Mouse (Mus musculus) liver, adult 2 months (tissue): ENCODE measurements around the gene Ubtd2. TPM values are rescaled to one million over a fixed set of nuclear protein-coding genes. Genes with fewer than 3 reads are reported as not detected.

Source experiments
- DNase-seq: peaks from one replicate; pipeline ENCODE4 v3.0.0-alpha.2; 2011; ENCODE audit warnings: low read depth, low spot score; ENCODE audit errors: extremely low read depth
- H3K27ac ChIP-seq: fragments of 200-500 bp; replicated peaks from 2 replicates; pipeline ENCODE4 v1.5.1; 2012; ENCODE audit warnings: low read depth, mild to moderate bottlenecking, control low read depth, inconsistent platforms, low read length; ENCODE audit not compliant: insufficient read depth
- H3K27me3 ChIP-seq: fragments of 200-500 bp; 2 replicates; pipeline ENCODE4 v1.6.1; 2012; ENCODE audit warnings: mild to moderate bottlenecking, moderate library complexity, low read length, inconsistent platforms; ENCODE audit not compliant: control insufficient read depth, insufficient read depth
- H3K36me3 ChIP-seq: fragments of 200-500 bp; 2 replicates; pipeline ENCODE4 v1.6.1; 2012; ENCODE audit warnings: low read length, inconsistent platforms; ENCODE audit not compliant: control insufficient read depth, insufficient read depth
- H3K4me1 ChIP-seq: fragments of 200-500 bp; 2 replicates; pipeline ENCODE4 v1.6.1; 2011; ENCODE audit warnings: low read length; ENCODE audit not compliant: control insufficient read depth, insufficient read depth
- H3K4me3 ChIP-seq: fragments of 200-500 bp; 2 replicates; pipeline ENCODE4 v1.5.1; 2011; ENCODE audit warnings: low read depth, mild to moderate bottlenecking, control low read depth, low read length, moderate library complexity; ENCODE audit not compliant: insufficient read depth
- H3K79me2 ChIP-seq: fragments of 200-500 bp; 2 replicates; pipeline ENCODE4 v1.6.1; 2012; ENCODE audit warnings: inconsistent platforms, mild to moderate bottlenecking, low read length, moderate library complexity; ENCODE audit not compliant: control insufficient read depth, insufficient read depth
- H3K9ac ChIP-seq: fragments of 200-500 bp; 2 replicates; pipeline ENCODE4 v1.6.1; 2012; ENCODE audit warnings: low read depth, mild to moderate bottlenecking, control low read depth, inconsistent platforms, low read length
- CTCF ChIP-seq: fragments of 200-500 bp; IDR thresholded peaks from 2 replicates; pipeline ENCODE4 v1.5.1; 2011; ENCODE audit warnings: low read depth, low read length, control low read depth
- POLR2A ChIP-seq: fragments of 200-500 bp; IDR thresholded peaks from 2 replicates; pipeline ENCODE4 v1.6.1; 2011; ENCODE audit warnings: low read length, control low read depth; ENCODE audit not compliant: insufficient read depth; ENCODE audit errors: extremely low read depth
- WGBS: fragments of 180-500 bp; shearing (Covaris S2); methylation state at CpG from one replicate; pipeline ENCODE4 v1.1.7; 2018; 5-methylcytosine and 5-hydroxymethylcytosine counted together
- polyA plus RNA-seq: library from polyadenylated mRNA; depleted of rRNA; stranded (reverse); fragments of >200 nt; gene quantifications from 2 replicates; pipeline ENCODE4 v1.2.3, GENCODE M21; 2012
- total RNA-seq: library from RNA; depleted of rRNA; stranded (reverse); fragments of >200 nt; gene quantifications from 2 replicates; pipeline ENCODE4 v1.2.3, GENCODE M21; 2014

Gene Ubtd2
- total and polyA plus RNA-seq, 2 experiments: 1.5 to 1.8 TPM

DNA sequence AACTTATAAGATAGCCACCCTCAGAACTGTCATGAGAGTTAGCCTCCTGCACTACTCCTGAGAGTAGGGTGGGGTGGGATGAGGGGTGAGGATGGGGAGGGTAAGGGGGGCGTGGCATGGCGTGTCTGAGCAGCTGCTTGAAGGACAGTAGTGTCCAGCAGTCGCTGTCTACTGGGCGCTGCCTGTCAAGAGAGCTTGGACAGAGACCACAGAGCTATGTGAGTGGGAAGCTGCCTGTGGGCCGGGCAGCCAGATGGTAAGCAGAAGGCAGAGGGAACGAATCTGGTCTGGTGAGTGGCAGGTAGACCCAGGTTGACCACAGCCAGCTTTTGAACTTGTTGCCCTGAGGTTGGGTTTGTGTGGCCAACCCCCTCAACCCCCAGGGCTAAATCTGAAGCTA lies 85.3 kb downstream of the Ubtd2 start:
- Histone ChIP-seq H3K27me3 (no peaks in the 10 kb centered on the region), H3K36me3 (no peaks in the 10 kb centered on the region), H3K79me2 (no peaks in the 10 kb centered on the region), H3K4me3 (no peak overlapping the region), H3K4me1 (peaks cover 3% of the 10 kb centered on the region; the same call in 1 of the 2 replicates), H3K9ac (no peak overlapping the region), H3K27ac (no peak overlapping the region)
- WGBS: 92% methylated on average over 6 of the region's 6 CpGs
- no peak for DNase-seq
- TF ChIP-seq CTCF: no peak
- TF ChIP-seq POLR2A: no peak

DNA sequence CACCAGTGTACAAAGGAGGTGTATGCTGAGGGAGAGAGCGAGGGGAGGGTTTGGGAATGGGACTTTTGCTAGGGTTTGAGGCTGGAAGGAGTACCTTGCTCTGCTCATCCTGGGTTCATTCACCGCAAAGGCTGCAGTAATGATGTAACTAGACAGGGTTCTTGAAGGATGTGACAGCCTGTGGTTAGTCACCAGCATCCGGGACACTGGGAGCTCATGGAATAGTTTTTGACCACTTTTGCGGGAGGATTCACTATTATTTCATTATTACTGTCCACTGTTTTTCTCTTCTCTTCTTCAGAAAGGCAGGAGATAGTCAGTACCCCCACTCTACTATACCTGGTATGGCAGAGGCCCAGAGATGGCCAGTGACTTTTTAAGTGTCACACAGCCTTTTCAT lies 87.0 kb downstream of the Ubtd2 start:
- Histone ChIP-seq H3K27me3 (no peaks in the 10 kb centered on the region), H3K4me3 (no peak overlapping the region), H3K4me1 (peaks cover 3% of the 10 kb centered on the region; the same call in 1 of the 2 replicates), H3K27ac (0 out of 2 replicates have a peak overlapping the region, but pooled peaks have one; percentile 26), H3K9ac (no peak overlapping the region), H3K36me3 (no peaks in the 10 kb centered on the region), H3K79me2 (no peaks in the 10 kb centered on the region)
- 82% methylated on average over 4 of the region's 4 CpGs for WGBS
- DNase-seq: no peak
- TF ChIP-seq POLR2A (no peak), CTCF (no peak)

DNA sequence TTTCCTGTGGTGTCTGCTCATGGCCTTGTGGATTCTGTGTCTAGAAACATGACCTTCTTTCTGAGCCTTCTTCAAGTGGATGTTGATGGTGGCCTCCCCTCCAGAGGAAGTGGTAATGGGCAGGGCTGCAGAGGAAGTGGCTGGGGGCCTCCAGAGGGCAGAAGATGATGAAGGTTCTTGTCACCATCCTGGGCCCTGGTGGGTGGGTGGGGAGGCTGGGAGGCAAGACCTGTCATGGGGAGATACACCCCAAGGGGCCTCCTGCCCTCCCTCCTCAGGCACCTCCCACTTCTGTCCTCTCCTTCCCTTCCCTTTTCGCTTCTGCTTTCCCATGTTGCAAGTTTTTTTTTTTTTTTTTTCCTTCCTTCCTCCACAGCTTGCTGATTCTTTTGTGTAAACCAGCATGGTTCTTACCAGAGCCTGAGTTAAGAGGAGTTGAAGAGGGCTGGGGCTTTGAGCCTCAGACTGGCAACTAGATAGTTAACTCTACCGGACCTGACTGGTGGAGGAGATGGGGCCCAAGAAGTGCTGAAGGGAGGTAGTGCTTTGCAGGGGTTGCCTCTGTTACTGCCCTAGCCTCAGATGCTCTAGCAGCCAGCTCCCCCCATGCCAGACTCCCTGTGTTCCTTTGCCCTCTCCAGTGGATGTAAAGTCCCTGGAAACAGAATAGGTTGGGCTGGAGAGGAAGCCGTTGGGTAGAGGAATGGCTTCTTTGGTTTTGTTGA lies 87.7 kb downstream of the Ubtd2 start:
- no peak for TF ChIP-seq POLR2A
- no peak for TF ChIP-seq CTCF
- H3K9ac ChIP-seq: no peak overlapping the region
- peak overlapping the region; percentile 26; the same call in 1 of the 2 replicates for H3K27ac ChIP-seq
- no peak overlapping the region for H3K4me3 ChIP-seq
- peaks cover 3% of the 10 kb centered on the region; the same call in 1 of the 2 replicates for H3K4me1 ChIP-seq
- H3K79me2 ChIP-seq: no peaks in the 10 kb centered on the region
- WGBS: 67% methylated on average over 3 of the region's 3 CpGs
- no peaks in the 10 kb centered on the region for H3K36me3 ChIP-seq
- H3K27me3 ChIP-seq: no peaks in the 10 kb centered on the region
- peak; percentile 46 for DNase-seq

DNA sequence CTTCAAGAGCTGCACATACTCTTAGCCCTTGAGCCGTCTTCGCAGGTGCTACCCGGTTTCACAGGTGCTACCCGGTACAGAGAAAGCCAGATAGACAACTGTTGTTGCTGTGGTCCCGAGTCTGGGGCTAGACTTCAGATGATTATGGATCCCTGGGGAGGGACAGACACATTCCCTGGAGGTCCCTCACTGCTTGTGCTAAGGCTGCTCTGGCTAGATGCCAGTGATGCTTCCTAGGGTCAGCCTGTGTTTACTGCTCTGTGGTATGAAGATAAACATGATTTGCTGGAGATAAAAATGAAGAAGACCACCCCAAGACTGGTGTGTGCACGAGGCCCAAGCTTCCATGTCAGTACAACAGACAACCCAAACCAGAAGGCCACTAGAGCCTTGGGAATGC lies 88.9 kb downstream of the Ubtd2 start:
- no peak for DNase-seq
- WGBS: 92% methylated on average over 6 of the region's 6 CpGs
- no peak overlapping the region for H3K4me3 ChIP-seq

DNA sequence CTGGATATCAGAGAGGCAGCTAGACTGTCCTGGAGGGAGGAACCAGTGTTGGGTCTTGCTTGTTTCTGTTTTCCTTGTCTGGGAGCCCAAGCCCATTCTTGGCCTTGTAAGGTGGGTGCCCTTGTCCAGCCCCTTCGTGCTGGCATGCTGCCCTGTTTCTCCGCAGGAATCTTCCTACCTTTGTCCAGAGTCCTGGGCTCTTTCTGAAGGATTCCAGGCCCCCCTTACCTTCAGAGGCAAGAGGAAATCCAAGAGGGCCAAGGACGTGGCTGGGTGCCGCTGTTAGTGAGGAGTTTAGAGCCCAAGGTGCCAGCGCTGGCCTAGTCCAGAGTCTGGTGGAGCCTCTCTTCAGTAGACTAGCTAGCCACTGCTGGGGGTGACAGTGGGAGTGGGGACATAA lies 89.3 kb downstream of the Ubtd2 start:
- no peaks in the 10 kb centered on the region for H3K27me3 ChIP-seq
- H3K27ac ChIP-seq: no peak overlapping the region
- H3K4me3 ChIP-seq: no peak overlapping the region
- TF ChIP-seq POLR2A (no peak), CTCF (no peak)
- no peak overlapping the region for H3K9ac ChIP-seq
- H3K36me3 ChIP-seq: no peaks in the 10 kb centered on the region
- DNase-seq: no peak
- WGBS: 95% methylated on average over 5 of the region's 5 CpGs
- no peaks in the 10 kb centered on the region for H3K79me2 ChIP-seq
- H3K4me1 ChIP-seq: peaks cover 3% of the 10 kb centered on the region; the same call in 1 of the 2 replicates

More for the DNA sequence above, 88.9 kb downstream of the Ubtd2 start:
- Histone ChIP-seq H3K79me2 (no peaks in the 10 kb centered on the region), H3K27ac (no peak overlapping the region), H3K27me3 (no peaks in the 10 kb centered on the region), H3K36me3 (no peaks in the 10 kb centered on the region), H3K4me1 (peaks cover 3% of the 10 kb centered on the region; the same call in 1 of the 2 replicates), H3K9ac (no peak overlapping the region)
- TF ChIP-seq CTCF (no peak), POLR2A (no peak)

DNA sequence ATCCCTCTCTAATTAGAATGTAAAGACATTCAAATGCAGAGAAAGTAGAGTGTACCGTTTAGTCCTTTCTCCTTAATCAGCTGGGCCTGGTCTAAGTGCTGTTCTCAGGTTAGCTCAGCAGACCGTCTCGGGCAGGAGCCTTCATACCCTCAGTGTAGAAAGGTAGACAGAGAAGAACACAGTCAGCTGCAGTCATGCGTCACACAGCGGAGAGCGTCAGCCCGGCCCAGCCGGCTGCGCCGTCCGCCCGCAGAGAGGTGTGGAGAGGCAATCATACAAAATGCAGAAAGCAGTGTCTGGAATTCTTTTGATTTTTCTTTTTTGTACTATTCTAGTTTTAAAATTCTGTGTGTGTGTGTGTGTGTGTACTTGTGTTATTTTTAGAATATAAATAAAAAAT lies 90.4 kb downstream of the Ubtd2 start:
- no peak for DNase-seq
- Histone ChIP-seq H3K4me3 (no peak overlapping the region), H3K9ac (no peak overlapping the region), H3K36me3 (no peaks in the 10 kb centered on the region), H3K79me2 (no peaks in the 10 kb centered on the region), H3K4me1 (peaks cover 3% of the 10 kb centered on the region; the same call in 1 of the 2 replicates), H3K27ac (no peak overlapping the region), H3K27me3 (no peaks in the 10 kb centered on the region)
- 97% methylated on average over 12 of the region's 12 CpGs for WGBS
- TF ChIP-seq CTCF (no peak), POLR2A (no peak)
